Mouse (Mus musculus) c-Kit-positive CD71-positive TER-119-positive erythroid progenitor cells, embryonic 14.5 days (primary cell): ENCODE results near the gene Atp8a2.
"Not testable (repeated sequence)": the region's sequence is repeated elsewhere in the genome, so short reads cannot be mapped to it uniquely, and the experiment has no call there.

Experiments
- DNase-seq: peaks from one replicate; pipeline ENCODE4 v3.0.0-alpha.2; 2013; ENCODE audit warnings: low spot score

The Atp8a2 gene

DNA sequence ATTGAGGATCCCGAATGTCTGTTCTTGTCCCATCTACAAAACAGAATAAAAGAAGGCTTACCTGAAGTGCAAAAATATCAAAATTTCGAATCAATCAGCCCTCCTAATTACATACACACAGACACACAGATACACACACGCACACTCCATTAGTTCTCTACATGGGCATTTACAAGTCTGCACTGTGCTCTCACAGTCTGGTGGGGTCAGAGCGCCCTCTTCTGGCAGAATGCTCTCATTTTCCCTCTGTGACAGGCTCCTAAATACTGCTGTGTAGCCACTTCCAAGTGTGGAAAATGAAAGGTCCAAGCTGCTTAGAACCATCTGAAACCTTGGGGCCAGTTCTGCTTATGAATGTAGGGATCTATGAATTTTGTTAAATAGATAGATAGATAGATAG is 181.1 kb downstream of the Atp8a2 start:
- DNase-seq: peak; percentile 57

DNA sequence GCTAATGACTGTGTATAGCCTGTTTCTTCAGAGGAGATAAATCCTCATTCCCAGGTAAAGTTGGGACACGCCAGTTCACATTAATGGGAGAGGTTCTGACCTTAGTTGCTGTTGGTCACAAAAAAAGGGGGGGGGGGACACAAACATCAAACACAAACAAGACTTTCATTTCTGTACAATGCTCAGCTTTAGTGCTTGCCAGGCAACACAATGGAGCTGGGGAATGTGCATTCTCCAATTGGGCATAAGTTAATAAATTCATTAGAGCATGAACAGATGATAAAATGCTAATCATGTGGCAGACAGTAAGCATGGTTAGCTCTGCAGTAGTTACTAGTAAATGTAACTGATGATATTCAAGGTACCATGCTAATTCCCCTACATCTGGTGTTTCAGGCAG is 195.2 kb downstream of the Atp8a2 start:
- DNase-seq: no peak

DNA sequence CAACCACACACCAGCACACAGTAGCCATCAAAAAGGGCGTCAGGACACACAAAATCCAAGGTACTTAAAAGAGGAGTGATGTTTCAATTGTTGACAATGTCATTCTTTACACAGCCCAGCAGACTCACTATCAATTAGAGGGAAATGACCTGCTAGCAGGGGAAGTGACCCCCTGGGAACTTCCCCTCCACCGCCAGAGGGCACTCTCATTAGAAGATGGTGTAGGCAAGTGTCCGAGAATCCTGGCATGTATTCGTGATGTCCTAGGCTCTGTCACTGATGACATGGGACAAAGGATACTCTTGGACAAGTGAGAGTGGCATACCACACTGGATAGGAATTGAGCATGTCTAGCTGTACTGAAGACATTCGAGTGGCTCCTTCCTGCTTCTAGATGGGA is 208.1 kb downstream of the Atp8a2 start:
- no peak for DNase-seq

DNA sequence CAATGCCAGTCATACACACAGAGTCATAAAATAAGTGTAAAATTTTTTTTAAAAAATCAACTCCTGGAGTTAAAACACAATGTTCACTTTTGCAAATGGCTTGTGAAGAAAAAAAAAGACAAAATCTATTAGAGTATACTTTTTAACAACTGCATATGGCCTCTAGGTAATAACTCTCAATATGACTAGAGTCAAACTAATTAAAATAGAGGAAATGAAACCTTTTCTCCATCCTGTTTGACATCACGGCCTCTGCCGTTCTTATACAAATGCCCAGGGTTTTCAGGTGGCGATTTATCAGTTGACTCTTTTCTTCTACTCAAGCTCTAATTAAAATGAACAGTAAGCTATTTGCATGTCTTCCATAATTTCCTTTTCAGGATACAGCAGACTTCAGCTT is 209.0 kb downstream of the Atp8a2 start:
- DNase-seq: no peak

DNA sequence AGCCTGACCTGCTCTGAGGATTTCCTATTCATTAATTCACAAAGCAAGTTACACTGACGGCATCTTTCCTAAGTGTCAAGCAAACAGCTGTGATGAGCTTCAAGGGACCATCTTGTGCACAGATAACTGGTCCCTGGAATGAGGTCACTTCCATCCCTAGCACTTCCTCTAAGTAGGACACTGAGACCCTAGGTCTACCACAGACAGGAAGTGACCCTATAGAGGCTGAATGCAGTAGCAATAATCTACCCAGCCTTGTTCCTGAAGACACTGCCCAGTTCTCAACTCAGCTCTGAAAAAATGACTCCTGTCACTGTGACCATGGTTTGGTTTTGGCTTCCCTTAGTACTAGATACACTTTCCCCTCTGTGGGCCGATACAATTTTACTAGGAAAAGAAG is 219.0 kb downstream of the Atp8a2 start:
- no peak for DNase-seq

DNA sequence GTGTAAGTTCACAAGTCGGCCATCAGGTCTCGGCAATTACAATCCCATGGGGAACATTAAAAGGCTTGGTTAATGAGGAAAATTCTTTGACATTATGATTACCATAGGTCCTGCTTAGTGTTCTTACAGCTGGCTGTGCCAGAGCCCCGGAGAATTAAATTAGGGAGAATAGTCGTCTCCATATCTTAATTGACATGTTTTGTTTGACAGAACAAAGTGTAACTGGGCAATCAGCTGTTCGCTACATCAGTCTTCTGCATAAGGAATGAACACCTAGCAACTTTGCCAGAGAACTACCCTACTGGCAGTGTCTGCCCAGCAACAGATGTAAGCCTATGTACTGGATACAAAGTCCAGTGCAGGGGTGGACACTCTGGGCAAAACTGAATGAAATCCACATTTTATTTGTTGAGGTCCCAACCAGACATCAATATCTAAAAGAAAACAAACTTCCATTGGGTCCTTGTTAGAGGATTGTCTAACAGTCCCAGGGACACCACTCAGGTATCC is 225.7 kb downstream of the Atp8a2 start:
- DNase-seq: no peak

DNA sequence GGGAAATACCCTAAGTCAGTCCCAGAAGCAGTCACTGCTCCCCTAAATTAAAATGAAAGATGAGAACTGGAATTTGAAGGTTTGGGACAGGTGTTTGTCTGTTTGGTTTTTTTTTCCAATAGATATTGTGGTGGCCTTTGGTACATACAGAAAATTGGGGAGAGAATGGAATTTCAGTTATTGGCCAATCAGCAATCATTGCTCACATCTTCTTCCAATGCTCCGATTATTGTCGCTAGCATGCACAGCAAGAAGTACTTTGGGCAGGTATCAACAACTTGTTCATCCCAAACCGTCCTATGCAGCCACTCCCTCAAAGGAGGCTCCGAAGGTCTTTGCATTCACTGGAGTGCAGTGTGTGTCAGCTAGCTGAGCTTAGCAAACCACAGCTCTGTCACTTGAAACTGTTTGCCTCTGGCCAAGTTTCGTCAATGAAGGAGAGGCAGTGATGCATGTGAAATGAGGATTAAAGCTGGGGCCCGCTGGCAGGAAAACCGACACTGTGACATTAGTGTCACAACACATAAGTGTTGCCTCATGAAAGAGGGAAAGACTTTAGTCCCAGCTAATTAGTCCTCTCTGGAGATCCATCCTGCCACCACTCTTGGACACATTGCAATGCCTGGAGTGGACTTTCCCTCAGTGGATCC is 227.4 kb downstream of the Atp8a2 start:
- DNase-seq: no peak

DNA sequence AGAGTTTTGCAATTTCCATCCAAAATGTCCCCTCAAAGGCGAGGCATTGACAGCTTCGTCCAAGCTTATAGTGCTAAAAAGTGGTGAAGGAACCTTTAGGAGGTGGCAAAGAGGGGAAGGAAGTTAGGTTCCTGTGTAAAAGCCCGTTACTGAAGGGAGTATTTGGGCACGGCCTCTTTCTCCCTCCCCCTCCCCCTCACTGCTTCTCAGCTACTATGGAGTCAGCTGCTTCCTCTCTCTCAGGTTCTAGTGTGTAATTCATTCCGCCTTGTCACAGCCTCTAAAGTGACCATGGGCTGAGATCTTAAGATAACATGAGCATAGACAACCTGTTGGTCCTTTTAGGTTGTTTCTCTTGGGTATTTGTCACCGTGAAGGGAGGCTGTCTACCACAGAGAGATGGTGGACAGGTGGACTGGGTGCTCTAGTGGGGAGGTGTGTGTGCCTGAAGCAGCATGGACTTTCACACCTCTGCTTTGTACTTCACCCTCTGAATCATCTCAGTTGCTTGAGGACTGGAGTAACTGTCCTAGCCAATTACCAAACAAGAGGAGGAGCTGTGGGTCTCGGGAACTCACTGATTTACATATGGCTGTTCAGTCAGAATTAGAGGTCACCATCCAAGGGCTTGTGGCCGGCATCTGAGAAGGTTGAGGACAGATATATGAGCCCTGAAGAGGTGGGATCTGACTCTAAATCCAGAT is 229.0 kb downstream of the Atp8a2 start:
- DNase-seq: no peak

DNA sequence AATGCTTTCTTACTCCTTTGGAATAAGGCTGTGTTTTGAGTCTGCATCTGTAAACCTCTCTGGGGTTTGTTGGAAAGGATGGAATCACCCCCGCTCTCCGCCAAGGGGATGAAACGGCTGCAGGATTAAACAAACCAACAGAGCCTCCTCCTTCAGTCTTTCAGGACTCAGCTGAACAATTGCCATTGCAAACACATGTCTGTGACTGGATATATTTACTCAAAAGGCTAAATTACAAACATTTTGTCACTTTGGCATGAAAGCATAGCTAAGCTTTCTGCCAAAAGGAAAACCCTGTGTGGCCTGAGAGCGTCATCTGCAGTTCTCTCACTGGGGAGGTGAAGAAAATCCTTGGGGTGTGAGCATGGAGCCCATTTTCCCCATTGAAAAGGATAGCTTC is 230.0 kb downstream of the Atp8a2 start:
- no peak for DNase-seq

DNA sequence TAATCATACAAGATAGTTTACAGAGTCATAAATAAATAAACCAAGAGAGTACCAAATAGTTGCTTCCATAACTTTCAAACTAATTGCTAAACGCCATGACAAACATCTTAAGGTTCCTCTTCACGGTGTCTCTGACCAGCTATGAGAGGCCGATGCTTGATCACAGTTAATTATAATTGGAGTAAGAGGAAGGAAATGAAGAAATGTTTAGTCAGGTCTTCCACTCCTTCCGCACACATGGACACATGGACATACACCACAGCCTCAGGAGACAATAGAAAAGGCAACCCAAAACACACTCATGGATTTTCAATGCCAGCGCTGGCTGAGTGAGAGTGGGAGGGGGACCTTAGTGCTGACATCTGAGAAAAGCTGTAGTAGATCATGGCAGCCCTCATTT is 232.4 kb downstream of the Atp8a2 start:
- no peak for DNase-seq

DNA sequence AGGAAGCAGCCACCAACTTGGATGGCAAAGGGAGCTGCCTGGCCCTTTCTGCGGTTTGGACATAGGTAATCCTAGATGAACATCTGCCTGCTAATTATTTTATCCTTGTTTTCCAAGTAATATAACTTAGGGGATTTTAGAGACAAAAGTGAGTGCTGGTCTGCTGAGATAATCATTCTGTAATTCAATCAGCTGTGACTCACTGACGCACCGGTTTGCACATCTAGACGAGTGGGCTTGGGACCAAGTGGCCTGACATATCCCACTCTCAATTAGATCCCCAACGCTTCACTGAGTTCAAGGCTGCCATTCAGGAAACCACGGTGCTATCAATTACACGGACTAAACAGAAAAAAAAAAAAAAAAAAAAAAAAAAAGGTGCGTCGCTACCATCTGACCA is 236.0 kb downstream of the Atp8a2 start:
- DNase-seq: no peak

DNA sequence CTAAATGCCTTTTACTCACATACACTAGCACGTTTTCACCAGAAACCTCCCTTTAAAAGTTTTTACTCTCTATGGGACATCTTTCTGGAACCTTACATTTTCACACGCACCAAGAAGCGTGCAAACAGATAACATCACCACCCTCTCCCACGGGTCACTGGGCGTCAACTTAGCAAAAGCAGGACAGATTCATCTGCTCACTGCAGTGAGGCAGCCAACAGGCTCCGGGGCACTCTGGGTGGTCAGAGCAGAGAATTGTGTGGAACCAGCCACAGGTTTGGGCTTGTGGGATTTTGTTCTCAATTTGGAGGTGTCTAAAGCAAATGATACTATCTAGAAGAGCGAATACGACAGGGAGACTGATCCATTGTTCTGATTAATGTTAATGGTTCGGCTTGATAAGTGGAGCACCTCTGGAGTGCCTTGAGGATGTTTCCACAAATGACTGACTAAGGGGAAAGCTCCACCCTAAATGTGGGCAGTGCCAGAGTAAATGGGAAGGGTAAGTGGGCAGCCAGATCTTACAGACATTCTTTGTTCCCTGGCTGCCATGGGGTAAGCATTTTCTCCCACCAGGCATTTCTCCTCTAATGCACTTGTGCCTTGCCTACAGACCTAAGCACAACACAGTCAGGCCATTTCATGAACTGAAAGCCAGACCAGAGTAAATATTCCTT is 236.6 kb downstream of the Atp8a2 start:
- DNase-seq: no peak

DNA sequence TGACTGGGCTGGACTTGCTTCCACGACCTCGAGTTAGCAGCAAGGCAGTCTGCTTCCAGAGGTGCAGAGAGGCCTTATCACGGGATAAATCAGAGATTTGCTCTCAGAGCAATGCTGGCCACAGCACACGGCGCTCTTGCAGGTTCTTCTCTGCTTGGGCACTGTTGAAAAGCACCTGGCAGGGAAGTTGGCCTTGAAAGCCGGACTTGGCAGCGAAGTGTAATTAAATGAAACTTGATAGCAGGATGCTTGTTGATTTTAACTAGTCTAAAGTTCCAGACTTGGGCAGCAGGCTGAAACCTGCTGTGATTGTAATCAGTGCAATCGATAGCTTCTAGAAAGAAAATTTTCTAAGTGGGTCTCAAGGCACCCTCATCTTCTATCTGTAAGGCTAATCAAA is 237.3 kb downstream of the Atp8a2 start:
- no peak for DNase-seq

DNA sequence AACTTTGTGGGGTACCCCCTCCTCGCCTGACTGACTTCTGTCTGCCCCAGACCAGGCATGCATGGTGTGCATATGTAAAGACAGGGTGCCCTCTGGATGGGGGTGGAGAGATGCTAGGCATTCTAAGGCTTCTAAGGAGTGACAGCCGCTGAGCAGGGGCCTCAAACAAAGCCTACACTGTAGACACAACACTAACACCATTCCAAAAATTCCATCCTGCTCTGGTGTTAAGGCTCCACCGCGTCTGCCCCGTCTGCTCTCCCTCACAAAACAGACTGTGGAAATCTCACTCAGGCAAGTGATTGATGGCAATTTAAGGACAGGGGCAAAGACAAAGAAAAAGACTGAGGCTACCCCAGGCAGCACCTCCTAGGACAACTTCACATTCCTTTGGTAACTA is 247.0 kb downstream of the Atp8a2 start:
- DNase-seq: no peak

DNA sequence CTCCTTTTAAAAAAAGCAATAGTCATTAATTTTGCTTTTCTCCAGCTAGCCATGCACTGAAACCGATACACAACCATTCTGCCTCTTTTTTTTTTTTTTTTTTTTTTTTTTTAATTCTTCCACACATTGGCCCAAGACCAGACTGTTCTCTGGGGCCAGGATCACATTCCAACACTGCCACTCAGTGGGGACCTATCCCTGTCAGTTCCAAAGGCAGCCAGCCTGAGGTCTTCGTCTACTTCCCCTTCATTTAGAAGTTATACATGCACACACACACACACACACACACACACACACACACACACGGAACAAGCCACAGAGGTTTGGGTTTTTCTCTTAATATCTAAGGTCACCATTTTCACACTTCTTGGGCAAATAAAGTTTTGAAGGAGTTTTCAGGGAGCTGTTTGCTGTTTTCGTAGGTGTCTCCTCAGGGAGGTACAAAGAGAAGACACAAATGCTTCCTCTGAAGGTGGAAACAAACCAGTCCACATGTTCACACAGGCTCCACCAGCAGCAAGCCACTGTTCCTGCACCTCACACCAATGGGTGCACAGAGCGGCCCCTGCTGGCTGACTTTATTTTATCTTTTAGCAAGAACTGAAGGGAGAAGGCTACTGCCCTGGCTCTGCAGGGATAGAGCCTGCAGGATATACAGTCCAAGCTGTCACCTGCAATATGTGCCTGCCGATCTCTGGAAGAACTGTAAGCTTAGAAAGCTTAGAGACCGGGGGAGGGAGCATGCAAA is 253.9 kb downstream of the Atp8a2 start:
- peak; percentile 21 for DNase-seq

DNA sequence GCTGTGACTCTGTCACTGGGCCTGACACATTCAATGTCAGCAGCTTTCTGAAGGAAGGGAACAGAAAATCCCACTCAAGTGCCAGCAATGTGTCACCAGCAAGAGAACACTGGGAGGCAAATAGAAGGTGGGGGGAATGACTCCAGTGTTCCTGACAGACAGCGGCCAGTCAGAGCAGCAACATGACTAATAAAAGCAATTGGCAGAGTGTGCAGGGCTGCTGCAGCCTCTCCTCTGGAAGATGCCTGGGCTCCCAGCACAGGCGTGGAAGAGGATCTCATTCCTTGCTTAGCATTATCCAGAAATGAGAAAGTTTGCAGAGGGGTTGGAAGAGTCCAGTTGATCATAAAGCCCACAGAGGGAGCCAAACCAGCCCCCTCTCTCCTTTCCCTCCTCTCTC is 254.8 kb downstream of the Atp8a2 start:
- DNase-seq: no peak

DNA sequence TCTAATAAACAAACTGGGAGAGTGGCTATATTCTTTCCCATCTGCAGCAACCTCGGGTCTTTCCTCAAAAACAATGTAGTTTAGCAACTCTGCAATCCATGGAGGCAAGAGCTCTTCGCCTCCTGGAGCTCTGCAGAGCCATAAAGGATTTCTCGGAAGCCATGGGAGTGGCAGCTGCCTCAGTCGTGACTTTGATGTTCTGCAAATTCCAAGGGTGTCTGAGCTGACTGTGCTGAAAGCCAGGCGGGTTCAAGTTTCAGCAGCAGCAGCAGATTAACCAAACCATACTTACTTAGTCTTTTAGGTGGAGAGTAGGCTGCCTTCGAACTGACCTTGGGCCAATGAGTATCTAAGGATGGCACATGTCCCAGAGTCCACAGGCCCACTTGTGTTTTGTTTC is 264.6 kb downstream of the Atp8a2 start:
- no peak for DNase-seq

DNA sequence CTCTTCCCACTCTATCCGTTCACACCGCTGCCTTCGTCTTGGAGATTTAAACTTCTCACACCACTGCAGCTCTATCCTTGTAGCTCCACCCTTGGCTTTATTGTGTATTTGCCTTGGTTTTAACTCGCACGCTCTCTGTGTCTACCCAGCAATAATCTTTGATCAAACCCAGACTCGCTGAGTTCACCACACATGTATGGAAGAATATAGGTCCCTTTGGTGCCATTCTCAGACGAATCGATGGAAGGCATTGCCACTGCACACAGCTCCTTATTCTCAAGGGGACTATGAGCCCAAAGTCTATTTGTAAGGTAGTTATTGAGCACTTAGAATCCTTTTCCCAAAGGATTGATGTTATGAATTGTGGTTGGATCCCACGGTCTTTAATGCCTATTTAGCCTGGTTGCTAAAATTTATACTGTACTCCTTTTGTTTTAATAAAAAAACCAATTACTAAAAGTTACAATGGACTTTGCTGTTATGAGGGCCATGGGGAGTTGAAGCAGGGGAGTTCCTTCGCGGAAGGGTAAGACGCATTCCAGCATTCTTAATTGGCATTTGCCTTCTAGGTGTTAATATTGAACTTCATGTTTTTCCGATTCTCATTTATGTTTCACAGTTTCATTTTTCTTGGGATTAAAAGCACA is 265.4 kb downstream of the Atp8a2 start:
- no peak for DNase-seq

DNA sequence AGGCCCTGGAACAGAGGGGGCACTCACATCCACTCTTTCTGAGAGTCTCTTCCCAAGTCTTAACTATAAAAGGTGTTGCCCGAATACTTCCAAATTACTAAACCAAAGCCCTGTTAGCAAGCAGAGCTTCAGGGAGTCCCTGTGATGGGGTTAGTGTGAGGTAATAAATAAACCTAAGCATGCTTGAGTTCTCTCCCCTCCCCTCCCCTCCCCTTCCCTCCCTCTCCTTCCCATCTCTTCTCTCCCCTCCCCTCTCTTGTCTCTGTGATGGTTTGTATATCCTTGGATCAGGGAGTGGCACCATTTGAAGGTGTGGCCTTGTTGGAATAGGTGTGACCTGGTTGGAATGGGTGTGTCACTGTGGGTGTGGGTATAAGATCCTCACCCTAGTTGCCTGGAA is 267.8 kb downstream of the Atp8a2 start:
- DNase-seq: not testable (repeated sequence)

DNA sequence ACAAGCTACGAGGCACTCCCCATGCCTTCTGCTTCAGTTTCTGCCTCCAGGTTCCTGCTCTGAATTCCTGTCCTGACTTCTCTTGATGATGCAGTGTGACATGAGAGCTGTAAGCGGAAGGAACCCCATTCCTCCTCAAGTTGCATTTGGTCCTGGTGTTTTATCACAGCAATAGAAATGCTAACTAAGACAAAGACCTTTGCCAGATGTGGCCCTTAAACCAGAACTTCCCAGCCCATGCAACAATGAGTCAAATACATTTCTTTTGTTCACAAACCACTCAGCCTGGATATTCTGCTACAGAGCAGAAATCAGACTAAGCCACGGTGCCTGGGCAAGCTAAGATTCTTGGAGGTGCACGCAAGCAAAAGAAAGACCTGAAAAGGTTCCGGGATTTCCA is 268.2 kb downstream of the Atp8a2 start:
- DNase-seq: no peak

DNA sequence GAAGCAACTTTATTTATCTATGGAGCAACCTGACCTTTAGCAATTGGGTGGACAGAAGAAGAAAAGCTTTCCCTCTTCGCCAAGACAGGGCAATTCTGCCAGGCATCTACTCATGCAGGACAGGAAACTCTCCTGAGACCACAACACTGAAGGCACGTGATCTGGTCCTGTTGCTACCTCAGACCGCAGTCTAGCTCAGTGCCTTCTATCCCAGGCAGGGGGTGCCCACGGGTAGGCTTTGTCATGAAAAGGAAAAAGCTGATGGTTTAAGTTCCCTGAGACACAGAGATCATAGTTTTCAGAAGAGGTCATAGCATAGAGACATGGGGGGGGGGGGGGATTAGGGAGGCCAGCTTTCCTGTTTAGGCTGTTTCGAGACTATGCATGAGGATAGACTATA is 269.2 kb downstream of the Atp8a2 start:
- DNase-seq: no peak

DNA sequence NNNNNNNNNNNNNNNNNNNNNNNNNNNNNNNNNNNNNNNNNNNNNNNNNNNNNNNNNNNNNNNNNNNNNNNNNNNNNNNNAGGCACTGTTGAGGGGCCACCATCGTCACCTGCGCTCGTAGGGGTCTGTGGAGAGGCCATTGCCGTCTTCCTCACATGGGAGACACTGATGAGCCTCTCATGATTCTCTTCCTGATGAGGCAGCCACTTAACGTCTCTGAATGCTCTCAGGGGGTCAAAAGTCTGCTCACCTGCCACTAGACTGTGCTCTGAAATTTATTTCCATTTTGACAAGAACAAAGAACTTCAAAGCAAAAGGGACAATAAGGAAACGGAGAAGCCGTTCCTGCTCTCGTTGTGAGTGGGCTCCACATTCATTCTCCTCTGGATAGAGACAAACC is 277.1 kb downstream of the Atp8a2 start:
- no peak for DNase-seq
